Mouse (Mus musculus): ENCODE results near the gene Tmsb10. TPM values are rescaled to one million over a fixed set of nuclear protein-coding genes. Genes with fewer than 3 reads are reported as not detected.

The Tmsb10 gene
- polyA plus RNA-seq, 1 experiment: 264 TPM

DNA sequence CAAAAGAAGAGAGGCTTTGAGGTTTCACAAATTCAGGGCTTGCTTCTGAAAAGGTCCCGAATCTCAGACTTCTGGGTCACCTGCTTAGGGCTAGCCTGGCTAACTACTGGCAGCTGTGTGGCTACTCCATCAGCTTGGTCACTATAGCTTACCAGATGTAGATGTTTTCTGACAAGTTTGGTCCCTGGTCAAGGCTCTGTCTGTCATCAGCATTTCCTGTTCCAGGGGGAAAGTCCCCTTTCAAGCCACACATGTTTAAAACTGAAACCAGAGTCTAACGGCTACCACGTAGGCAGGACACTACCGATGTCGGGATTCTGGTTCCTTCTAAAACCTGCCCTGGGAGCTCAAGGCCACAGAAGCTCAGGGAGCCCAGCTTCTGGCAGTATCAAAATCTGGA lies 20.7 kb downstream of the Tmsb10 start:
- H3K27me3 ChIP-seq (ENCODE audit: control insufficient read depth, insufficient read depth, low read length): no peaks in the 10 kb centered on the region
- H3K27ac ChIP-seq (ENCODE audit: insufficient read depth, low read length): no peak overlapping the region
- H3K4me3 ChIP-seq (replicated peaks; ENCODE audit: insufficient read depth, low read depth, low read length): no peak overlapping the region
- TF ChIP-seq CTCF (IDR thresholded peaks at IDR 0.05; ENCODE audit: borderline replicate concordance, insufficient read depth, low read depth, low read length) (no peak), POLR2A (IDR thresholded peaks at IDR 0.05; ENCODE audit: borderline replicate concordance, insufficient read depth, low read length) (no peak)
- no peak for DNase-seq
- H3K4me1 ChIP-seq (ENCODE audit: control insufficient read depth, insufficient read depth, low read length): no peaks in the 10 kb centered on the region
- WGBS: 84% methylated on average over 5 of the region's 5 CpGs

DNA sequence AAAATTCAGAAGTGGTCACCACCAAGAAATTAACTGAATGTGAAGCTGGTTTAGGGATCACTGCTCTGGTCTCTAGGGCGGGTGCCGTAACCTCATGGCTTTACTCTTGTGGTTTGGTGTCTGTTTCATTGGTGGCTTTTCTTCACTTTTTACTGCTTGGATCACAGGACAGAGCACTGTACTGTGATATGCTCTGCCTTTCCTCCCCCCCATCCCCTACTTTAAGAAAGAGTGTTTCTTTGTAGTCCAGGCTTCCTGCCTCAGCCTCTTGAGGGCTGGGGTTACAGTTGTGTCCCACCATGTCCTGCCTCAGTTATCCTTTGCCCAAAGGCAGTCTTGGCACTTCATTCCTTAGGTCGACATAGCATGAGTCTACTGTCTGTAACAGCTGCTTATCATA lies 21.1 kb downstream of the Tmsb10 start:
- Histone ChIP-seq H3K4me1 (ENCODE audit: control insufficient read depth, insufficient read depth, low read length) (no peaks in the 10 kb centered on the region), H3K27me3 (ENCODE audit: control insufficient read depth, insufficient read depth, low read length) (no peaks in the 10 kb centered on the region), H3K4me3 (replicated peaks; ENCODE audit: insufficient read depth, low read depth, low read length) (no peak overlapping the region), H3K27ac (ENCODE audit: insufficient read depth, low read length) (no peak overlapping the region)
- 81% methylated on average over 3 of the region's 3 CpGs for WGBS
- DNase-seq: no peak
- no peak for TF ChIP-seq CTCF (IDR thresholded peaks at IDR 0.05; ENCODE audit: borderline replicate concordance, insufficient read depth, low read depth, low read length)
- TF ChIP-seq POLR2A (IDR thresholded peaks at IDR 0.05; ENCODE audit: borderline replicate concordance, insufficient read depth, low read length): no peak

DNA sequence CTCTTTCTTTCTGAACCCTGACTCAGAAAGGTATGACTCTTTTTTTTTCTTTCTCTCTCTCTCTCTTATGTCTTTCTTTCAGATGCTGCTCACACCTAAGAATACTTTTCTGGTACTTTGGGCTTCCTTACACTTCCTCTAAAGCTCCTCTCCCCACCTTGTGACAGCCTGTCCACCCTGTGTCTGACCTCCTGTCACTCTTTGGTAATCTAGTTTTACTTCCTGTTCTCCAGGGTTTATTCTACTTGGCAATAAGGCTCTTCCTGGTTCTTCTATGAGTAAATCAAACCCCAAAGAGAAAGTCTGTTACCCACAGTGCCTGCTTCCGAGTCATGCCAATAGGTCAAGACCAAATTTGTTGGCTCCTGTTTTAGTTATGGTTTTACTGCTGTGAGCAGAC lies 25.6 kb downstream of the Tmsb10 start:
- 83% methylated on average over 1 of the region's 1 CpGs for WGBS
- Histone ChIP-seq H3K27ac (ENCODE audit: insufficient read depth, low read length) (no peak overlapping the region), H3K4me1 (ENCODE audit: control insufficient read depth, insufficient read depth, low read length) (no peaks in the 10 kb centered on the region), H3K4me3 (replicated peaks; ENCODE audit: insufficient read depth, low read depth, low read length) (no peak overlapping the region), H3K27me3 (ENCODE audit: control insufficient read depth, insufficient read depth, low read length) (no peaks in the 10 kb centered on the region)
- DNase-seq: no peak
- no peak for TF ChIP-seq CTCF (IDR thresholded peaks at IDR 0.05; ENCODE audit: borderline replicate concordance, insufficient read depth, low read depth, low read length)
- TF ChIP-seq POLR2A (IDR thresholded peaks at IDR 0.05; ENCODE audit: borderline replicate concordance, insufficient read depth, low read length): no peak

DNA sequence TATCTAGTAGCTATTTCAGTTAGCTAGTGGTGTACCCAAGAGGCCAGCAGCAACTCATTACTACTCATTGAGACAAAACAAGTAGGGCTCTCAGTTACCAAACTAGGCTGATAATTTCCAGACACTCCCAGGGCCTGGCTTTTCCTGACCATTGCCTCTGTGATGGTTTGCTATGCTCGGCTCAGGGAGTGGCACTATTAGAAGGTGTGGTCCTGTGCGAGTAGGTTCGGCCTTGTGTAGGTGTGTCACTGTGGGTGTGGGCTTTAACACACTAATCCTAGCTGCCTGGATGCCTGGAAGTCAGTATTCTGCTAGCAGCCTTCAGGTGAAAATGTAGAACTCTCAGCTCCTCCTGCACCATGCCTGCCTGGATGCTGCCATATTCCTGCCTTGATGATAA lies 27.0 kb downstream of the Tmsb10 start:
- Histone ChIP-seq H3K27me3 (ENCODE audit: control insufficient read depth, insufficient read depth, low read length) (no peaks in the 10 kb centered on the region), H3K27ac (ENCODE audit: insufficient read depth, low read length) (no peak overlapping the region), H3K4me1 (ENCODE audit: control insufficient read depth, insufficient read depth, low read length) (no peaks in the 10 kb centered on the region), H3K4me3 (replicated peaks; ENCODE audit: insufficient read depth, low read depth, low read length) (no peak overlapping the region)
- no peak for DNase-seq
- 87% methylated on average over 3 of the region's 3 CpGs for WGBS
- TF ChIP-seq CTCF (IDR thresholded peaks at IDR 0.05; ENCODE audit: borderline replicate concordance, insufficient read depth, low read depth, low read length): no peak
- no peak for TF ChIP-seq POLR2A (IDR thresholded peaks at IDR 0.05; ENCODE audit: borderline replicate concordance, insufficient read depth, low read length)

DNA sequence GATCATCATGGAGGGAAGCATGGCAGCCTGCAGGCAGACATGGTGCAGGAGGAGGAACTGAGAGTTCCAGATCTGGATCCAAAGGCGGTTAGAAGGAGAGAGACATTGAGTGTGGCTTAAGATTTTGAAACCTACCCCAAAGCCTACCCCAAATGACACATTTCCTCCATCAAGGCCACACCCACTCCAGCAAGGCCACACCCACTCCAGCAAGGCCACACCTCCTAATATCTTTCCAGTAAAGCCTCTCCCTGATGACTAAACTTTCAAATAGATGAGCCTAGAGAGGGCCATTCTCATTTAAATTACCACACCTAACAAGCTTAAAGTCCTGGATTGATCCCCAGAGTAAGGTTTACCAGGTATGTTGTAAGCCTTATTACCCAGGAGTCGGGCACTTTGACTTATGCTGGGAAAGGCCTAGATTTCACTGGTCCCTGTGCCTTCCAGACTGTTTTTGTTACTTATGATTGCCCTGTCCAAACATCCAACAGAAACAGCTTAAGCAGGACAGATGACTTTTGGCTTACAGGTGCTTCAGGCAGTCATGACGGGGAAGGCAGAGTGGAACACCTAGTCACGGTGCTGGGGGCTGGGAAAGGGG lies 28.7 kb downstream of the Tmsb10 start:
- Histone ChIP-seq H3K4me1 (ENCODE audit: control insufficient read depth, insufficient read depth, low read length) (no peaks in the 10 kb centered on the region), H3K4me3 (replicated peaks; ENCODE audit: insufficient read depth, low read depth, low read length) (no peak overlapping the region), H3K27me3 (ENCODE audit: control insufficient read depth, insufficient read depth, low read length) (no peaks in the 10 kb centered on the region), H3K27ac (ENCODE audit: insufficient read depth, low read length) (no peak overlapping the region)
- DNase-seq: no peak
- 93% methylated on average over 4 of the region's 4 CpGs for WGBS
- no peak for TF ChIP-seq CTCF (IDR thresholded peaks at IDR 0.05; ENCODE audit: borderline replicate concordance, insufficient read depth, low read depth, low read length)
- no peak for TF ChIP-seq POLR2A (IDR thresholded peaks at IDR 0.05; ENCODE audit: borderline replicate concordance, insufficient read depth, low read length)

DNA sequence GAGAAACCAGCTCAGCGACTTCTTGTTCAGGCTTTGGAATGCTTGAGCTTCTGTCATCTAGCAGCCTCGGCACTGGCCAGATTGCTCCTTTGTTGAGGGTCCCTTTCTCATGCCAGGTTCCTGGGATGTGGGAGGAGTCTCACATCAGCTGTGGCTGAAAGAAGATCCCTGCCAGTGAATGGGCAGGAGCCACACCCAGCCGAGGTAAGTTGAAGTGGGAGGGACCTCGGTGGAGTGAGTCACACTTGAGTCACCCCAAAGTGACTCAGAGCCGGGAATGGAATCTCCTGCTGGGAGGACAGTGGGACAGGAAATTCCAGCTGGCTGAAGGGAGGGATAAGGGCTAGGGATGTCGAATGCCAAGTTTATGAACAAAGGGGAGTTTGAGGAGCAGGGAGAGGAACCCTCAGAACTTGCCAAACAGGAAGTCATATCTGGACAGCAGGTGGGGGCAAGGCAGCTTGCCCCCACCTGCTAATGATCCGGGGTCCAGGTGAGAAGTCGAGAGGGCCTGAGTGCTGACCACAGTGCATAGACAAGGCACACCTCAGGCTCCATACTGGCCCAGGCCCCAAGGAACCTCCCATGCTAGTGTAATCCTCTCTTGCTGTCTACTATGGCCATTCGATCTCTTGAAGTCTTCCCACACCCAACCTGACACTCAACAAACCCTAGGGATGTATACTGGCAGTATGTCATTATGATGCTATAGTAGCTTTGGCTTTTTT lies 31.6 kb downstream of the Tmsb10 start:
- Histone ChIP-seq H3K27me3 (ENCODE audit: control insufficient read depth, insufficient read depth, low read length) (no peaks in the 10 kb centered on the region), H3K4me1 (ENCODE audit: control insufficient read depth, insufficient read depth, low read length) (no peaks in the 10 kb centered on the region), H3K27ac (ENCODE audit: insufficient read depth, low read length) (no peak overlapping the region), H3K4me3 (replicated peaks; ENCODE audit: insufficient read depth, low read depth, low read length) (no peak overlapping the region)
- TF ChIP-seq CTCF (IDR thresholded peaks at IDR 0.05; ENCODE audit: borderline replicate concordance, insufficient read depth, low read depth, low read length) (no peak), POLR2A (IDR thresholded peaks at IDR 0.05; ENCODE audit: borderline replicate concordance, insufficient read depth, low read length) (no peak)
- WGBS: 16% methylated on average over 9 of the region's 9 CpGs
- DNase-seq: peak; percentile 21 to 56

DNA sequence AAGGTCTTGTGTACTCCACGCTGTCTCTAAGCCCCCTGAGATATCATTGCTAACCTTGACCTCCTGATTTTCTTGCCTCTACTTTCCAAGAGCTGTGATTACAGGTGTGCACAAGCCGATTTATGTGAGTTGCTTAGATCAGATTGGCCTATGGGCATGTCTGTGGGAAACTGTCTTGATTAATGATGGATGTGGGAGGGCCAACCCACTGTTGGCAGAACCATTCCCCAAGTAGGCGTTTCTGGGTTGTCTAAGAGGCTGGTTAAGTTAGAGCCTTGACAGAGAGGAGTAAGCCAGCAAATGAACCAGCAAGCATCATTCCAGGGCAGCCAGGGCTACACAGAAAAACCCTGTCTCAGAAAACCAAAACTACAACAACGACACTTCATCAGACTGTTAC lies 32.5 kb downstream of the Tmsb10 start:
- TF ChIP-seq POLR2A (IDR thresholded peaks at IDR 0.05; ENCODE audit: borderline replicate concordance, insufficient read depth, low read length) (no peak), CTCF (IDR thresholded peaks at IDR 0.05; ENCODE audit: borderline replicate concordance, insufficient read depth, low read depth, low read length) (no peak)
- Histone ChIP-seq H3K27ac (ENCODE audit: insufficient read depth, low read length) (no peak overlapping the region), H3K4me1 (ENCODE audit: control insufficient read depth, insufficient read depth, low read length) (no peaks in the 10 kb centered on the region), H3K4me3 (replicated peaks; ENCODE audit: insufficient read depth, low read depth, low read length) (no peak overlapping the region), H3K27me3 (ENCODE audit: control insufficient read depth, insufficient read depth, low read length) (no peaks in the 10 kb centered on the region)
- WGBS: 85% methylated on average over 4 of the region's 4 CpGs
- DNase-seq: no peak

DNA sequence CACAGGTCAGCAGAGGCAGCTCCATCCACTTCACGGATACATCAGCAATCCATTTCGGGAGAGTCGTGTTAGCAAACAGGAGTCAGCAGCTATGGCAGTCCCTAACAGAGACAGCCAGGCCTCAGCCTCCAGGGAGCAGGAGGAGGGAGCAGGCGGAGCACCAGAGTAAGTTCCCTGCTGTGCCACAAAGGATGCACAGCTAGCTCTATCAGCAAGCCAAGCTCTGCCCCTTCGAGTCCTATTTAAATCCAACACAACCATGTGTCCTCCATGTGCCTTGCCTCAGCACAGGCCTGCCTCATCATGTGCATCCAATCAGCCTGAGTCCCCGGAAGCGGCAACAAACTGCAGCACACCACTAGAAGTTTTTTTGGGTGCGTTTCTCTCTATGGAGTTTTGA lies 35.2 kb downstream of the Tmsb10 start:
- TF ChIP-seq CTCF (IDR thresholded peaks at IDR 0.05; ENCODE audit: borderline replicate concordance, insufficient read depth, low read depth, low read length): no peak
- TF ChIP-seq POLR2A (IDR thresholded peaks at IDR 0.05; ENCODE audit: borderline replicate concordance, insufficient read depth, low read length): no peak
- DNase-seq: no peak
- WGBS: 79% methylated on average over 8 of the region's 8 CpGs

More for the DNA sequence above, 35.2 kb downstream of the Tmsb10 start:
- Histone ChIP-seq H3K27me3 (ENCODE audit: control insufficient read depth, insufficient read depth, low read length) (no peaks in the 10 kb centered on the region), H3K4me1 (ENCODE audit: control insufficient read depth, insufficient read depth, low read length) (no peaks in the 10 kb centered on the region), H3K27ac (ENCODE audit: insufficient read depth, low read length) (no peak overlapping the region), H3K4me3 (replicated peaks; ENCODE audit: insufficient read depth, low read depth, low read length) (no peak overlapping the region)
